Mouse (Mus musculus) heart, adult 2 months (tissue): ENCODE data around the gene Kcnk12.

ENCODE experiments used
- CTCF ChIP-seq: fragments of 200-600 bp; IDR thresholded peaks from 2 replicates; pipeline ENCODE4 v1.8.1; 2022; ENCODE audit warnings: antibody characterized with exemption, mild to moderate bottlenecking, moderate library complexity
- POLR2A ChIP-seq: fragments of 200-500 bp; IDR thresholded peaks from 2 replicates; pipeline ENCODE4 v1.6.1; 2011; ENCODE audit warnings: mild to moderate bottlenecking, low read depth, low read length, control low read depth; ENCODE audit not compliant: insufficient read depth

- TF ChIP-seq POLR2A (no peak), CTCF (no peak)
Measured at GRCm38 (mm10) chr17:87785721-87786120, 12.1 kb downstream of the Kcnk12 start.
